Mouse (Mus musculus) embryo, embryonic 10.5 days (tissue): ENCODE data around the gene Ppef1.
A peak's percentile ranks its signal among the peaks of the same experiment; 100 is the strongest.
"Not testable (repeated sequence)": the region's sequence is repeated elsewhere in the genome, so short reads cannot be mapped to it uniquely, and the experiment has no call there.

Experiments used
- DNase-seq: peaks from one replicate; pipeline ENCODE4 v3.0.0-alpha.2; 2015; ENCODE audit warnings: low spot score

Ppef1 gene

DNA sequence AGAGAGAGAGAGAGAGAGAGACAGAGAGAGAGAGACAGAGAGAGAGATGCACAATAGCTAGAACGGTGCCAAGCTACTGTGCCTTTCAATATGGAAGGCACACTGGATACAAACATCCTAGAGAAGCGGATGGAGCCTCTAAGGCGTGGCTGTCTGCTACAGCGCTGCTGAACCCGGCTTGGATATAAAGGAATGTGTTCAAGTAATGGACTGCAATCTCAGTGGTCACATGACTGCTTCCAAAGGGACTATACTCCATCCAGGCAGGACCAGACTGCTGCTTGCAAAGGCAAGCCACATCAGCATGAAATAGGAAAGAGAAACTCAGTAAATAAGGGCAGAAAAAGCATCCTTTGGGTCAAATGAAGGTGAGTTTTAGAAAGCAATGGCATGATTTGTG, at the start of gene Ppef1:
Gene Ppef1 (minus strand): TSS at position 116 of the 400 bp plus-strand sequence.
- DNase-seq = no peak

DNA sequence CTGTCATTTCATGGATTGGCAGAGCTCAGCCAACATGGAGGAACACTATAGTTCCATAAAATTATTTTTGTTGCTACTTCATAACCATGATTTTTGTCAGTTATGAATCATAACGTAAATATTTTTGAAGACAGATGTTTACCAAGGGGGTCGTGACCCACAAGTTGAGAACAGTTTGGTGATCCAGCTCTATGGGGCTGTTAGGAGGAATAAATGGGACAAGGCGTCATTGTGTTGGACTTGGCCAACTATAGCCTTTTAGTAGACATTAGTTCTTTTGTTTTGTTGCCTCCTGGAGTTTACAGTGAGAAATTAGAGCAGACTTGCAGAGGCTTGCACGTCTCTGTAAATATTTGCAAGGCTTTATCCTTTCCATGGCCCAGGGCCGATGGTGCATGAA, 46.7 kb upstream of the Ppef1 start:
- DNase-seq = no peak

DNA sequence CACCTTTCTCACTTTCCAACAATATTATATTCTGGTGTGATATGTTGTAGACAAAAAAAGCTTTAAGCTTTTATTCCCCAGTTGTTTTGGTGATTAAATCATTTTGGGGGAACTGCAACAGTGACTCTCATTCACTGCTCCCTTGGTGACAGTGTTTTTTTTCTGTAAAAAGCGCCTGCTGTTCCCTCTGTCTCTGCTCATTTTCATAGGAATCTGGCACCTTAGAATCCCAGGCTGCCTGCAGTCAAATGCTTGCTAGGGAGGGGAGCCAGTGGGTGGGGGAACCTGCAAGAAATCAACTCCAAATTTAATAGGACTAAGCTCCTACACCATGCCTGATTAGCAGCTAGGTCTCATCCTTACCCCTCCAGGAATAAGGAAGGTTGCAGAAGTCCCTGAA, 37.5 kb upstream of the Ppef1 start:
- no peak for DNase-seq

DNA sequence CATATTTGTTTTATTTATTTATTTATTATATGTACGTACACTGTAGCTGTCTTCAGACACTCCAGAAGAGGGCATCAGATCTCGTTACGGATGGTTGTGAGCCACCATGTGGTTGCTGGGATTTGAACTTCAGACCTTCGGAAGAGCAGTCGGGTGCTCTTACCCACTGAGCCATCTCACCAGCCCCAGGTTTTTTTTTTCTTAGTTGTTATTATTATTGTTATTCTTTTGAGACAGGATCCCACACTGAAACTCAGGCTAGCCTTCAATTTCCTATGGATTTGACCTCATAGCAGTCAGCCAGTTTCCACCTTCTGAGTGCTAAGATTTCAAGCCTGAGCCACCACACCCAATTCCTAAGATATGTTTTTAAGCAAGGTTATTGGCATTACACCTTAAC, 34.1 kb upstream of the Ppef1 start:
- DNase-seq = not testable (repeated sequence)

DNA sequence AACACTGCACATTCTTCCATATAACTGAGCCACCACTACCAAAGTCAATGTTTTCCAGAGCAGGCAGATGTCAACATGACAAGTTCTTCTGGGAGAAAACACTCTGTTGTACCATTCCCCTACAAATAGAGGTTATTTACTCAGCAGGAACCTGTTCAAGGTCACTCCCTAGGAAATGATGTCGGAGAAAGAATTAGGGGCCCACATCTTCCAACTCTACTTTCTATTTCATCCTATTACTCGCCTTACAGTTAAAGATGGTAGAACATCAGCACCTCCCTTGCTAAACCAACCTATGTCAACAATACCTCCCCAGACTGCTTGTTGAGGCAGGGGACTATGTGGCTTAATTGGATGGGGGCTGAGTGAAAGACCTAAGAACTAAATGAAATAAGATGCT, 32.1 kb upstream of the Ppef1 start, which contains the start of gene Rs1:
Gene Rs1 (plus strand): TSS at position 301 of the 400 bp plus-strand sequence.
- no peak for DNase-seq

DNA sequence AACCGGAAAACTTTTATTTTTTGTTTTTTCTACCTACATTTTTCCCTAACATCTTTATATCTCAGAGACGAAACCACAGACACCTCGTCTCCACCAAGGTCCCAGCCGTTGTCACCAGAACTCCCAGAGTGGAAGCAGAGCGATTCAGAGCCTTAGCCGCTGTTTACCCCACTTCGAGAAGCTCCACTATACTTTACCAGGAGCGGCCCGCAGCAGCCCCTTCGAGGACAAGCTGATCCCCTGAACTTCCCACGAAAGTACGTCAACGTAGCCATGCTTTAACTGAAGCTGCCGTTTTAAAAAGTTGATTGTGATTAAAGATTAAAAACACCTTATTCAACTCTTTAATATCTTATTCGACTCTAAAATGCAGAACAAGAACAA, 30.7 kb upstream of the Ppef1 start:
- peak; percentile 55 for DNase-seq

DNA sequence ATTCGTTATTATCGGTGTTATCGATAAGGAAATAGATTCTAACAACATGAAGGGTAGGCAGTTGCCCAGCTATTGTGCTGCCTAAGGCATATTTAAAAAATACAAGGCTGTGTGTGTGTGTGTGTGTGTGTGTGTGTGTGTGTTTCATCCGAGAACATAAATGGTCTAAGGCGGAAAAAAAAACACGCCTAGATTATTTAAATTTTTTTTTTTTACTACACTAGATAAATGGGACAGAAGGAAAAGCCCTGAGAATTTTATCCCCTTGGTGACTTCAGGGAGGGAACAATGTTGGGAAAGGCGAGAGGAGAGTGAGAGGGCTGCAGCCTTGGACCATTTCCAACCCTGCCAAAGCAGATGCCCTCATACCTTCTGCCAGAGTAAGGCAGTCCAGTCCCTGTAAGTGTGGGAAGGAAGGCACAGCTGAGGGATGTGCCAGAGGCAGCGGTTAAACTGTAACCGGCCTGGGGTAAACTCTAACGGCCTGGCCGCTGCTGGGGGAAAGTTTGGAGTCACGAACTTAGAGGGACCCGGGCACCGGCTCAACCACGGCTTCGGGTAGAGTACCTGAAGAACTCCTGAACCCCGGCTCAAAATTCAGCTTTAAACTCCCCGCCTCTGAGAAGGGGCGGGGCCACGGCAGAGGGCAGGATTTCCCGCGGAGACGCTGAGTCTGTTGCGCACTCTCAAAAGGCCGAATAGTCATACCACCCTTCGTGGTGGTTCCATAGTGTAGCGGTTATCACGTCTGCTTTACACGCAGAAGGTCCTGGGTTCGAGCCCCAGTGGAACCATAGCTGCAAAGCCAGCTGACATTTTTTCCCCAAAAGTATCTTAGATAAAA, 30.0 kb upstream of the Ppef1 start:
- peak; percentile 93 for DNase-seq

DNA sequence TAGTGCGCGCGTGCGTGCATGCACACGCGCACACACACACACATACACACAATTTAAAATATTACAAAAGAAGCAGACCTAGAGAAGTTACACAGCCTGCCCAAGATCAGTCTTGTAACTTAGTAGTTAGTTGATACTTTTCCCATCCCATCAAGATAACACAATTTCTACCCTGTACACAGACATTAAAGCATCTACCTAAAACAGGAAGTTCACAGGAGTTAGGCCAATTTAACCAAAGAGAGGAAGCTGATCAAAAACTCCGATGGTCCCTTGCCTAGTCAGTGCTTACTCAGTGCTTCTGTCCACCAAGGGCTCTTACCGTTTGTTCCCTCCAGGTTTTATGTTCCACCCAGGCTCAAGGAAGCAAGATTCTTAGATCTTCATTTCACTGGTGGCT, 15.2 kb upstream of the Ppef1 start:
- no peak for DNase-seq

DNA sequence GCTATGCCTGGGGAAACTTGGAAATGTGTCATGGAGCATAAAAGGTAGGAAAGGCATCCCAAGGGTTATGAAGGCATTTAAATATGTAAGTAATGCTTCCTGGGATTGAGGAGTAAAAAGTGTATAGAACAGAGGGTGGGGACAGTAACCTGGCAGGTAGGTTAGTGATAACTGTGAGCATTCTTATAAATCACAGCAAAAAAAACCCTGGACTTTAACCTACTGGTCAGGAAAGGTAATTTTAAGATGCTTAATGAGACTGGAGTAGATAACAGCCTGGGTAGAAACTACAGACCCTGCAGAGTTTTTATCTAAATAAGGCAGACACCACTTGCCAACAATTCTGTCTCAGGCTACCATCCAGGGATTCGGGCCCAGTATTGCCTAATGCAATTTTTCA, 13.1 kb upstream of the Ppef1 start:
- no peak for DNase-seq

DNA sequence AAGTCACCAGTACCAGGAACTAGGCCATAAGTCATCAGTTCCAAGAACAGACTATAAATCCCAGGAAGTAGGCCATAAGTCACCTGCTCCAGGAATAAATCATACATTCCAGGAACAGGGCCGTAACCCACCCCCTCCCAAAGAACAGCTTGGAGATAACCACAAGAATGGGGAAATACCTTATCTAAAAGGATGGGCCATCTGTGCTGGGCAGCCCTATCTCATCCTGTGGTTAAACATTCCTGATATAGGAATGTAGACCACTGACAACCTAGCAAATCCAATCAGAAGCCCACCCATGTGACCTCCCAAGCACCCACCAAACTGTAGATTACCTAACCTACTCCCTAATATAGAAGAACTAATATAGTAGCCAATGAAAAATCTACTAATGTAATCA, 9.8 kb upstream of the Ppef1 start:
- DNase-seq = no peak

DNA sequence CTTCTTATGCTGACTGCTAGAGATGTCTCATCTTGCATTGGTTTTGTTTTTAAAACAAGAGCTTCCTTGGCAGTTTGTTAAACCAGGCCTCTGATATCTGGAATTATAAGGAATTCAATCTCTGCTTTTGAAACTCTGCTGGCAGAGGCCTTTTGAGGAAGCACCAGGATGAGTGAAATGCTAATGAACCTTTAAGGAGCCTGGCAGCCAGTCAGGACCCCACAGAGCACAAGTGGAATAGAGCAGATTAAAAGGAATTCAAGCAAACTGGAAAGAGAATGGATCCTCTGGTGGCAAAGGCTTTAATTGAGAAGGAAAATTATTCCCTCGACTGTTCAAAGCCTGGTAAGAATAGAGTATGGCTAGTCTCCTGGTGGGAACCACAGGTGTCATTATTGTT, 36.4 kb downstream of the Ppef1 start:
- no peak for DNase-seq

DNA sequence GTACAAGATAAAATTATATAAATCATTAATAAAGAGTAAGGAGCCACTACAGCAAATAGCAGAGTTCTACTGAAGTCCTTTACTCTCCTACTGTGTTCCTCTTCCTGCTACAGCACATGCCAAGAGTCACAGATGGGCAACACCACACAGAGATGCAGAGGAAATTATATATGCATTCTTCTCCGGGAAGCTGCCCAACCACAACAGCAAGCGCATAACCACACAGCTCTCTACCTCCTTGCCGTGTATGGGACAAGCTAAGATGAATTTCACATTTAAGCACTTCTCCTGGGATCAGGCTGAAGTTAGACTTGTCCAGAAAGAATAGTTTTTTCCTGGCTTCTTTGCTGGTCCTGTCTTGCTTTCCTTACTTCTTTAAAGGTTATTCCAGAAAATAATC, 44.0 kb downstream of the Ppef1 start:
- no peak for DNase-seq

DNA sequence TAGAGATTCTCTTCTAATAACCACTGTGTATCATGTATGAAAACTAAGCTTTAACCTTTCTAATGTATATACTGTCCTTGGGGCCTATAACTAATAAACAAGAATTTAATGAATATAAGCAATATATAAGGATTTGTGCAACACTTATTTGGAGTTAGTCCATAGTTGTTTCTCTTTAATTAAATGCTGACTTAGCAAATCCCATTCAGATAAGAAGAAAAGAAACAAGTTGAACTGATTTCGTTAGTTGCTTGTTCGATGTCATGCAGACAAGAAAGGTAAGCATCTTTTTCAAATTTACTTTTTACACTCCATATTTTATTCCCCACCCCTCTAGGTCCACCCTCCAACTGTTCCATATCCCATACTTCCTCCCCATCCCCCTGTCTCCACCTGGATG, 45.5 kb downstream of the Ppef1 start:
- no peak for DNase-seq

DNA sequence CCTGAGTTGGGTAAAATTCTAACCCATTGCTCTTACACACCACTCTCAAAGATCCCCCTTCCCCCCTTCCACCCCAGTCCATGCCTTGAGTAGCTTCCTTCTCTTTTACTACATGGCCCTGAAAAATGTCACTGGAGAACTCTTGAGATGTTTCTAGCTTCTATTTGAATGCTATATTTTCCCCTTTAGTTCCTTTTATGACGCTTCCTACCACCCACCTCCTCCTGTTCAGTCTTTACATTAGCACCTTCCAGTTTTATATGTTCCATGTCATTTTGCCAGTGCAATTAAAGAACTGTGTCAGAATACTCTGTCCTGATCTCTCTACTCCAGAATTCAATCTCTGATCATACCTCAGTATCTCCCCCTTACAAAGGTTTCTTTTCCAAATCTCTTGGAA, 65.6 kb downstream of the Ppef1 start:
- no peak for DNase-seq

DNA sequence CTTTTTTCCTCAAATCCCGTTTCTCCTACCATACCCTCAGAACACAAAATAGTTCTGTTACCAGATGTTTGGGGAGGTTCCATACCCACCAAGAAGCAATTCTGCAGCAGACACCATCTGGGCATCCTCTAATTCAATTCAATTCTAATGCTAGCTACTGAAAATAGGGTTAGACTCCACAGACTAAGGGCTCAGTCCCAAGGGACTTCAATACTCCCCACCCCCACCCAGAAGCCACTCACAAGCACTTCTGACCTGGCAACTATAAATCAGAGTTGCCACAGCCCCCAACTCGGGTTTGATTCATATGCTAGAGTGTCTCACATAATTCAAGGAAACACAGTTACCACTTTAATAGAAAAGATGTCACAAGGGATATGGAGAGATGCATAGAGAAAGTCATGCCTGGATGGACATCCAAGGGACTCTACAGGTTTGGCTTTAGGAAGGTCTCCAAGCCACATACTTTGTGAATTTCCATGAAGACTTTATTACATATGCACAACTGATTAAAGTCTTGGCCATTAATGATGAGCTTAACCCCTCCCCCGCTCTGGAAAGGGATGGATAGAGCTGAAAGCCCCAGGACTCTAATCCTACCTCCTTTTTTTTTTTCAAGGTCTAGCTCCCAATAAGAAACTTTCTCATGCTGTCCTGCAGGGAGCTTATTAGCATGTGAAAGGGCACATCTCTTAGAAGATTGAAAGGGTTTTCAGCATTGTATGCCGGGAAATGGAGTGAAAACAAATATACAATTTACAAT, 124.5 kb downstream of the Ppef1 start:
- peak; percentile 44 for DNase-seq

DNA sequence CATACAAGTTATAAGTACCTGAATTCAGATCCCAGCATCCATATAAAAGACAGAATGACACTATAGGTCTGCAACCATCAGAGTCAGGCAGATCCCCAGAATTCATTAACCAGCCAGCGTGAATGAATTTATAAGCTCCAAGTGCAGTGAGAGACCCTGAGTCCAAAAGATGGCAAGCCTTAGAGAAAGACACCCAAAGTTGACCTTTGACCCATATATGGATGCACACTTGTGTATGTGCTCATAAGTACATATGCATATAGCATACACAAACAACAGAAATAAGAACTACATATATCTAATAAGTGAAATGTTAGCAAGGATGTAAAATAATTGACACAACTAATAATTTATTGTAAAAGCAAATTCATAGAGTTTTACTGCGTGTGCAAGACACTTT, 125.1 kb downstream of the Ppef1 start:
- DNase-seq = no peak

DNA sequence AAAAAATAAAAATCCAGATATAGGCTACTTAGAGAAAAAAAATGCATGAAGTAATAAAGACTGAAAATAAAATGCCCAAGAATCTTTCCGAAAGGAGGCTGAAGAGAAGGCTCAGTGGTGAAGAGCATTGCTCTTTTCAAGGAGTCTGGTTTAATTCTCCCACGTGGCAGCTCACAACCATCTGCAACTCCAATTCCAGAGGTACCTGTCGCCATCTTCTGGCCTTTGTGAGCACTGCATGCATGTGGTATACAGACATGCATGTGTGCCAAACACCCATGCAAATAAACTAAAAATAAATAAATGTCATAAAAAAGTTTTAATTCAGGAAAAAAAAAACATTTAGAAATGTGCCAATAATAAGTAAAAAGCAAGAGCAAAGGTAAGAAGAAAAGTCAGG, 125.7 kb downstream of the Ppef1 start:
- peak; percentile 70 for DNase-seq

DNA sequence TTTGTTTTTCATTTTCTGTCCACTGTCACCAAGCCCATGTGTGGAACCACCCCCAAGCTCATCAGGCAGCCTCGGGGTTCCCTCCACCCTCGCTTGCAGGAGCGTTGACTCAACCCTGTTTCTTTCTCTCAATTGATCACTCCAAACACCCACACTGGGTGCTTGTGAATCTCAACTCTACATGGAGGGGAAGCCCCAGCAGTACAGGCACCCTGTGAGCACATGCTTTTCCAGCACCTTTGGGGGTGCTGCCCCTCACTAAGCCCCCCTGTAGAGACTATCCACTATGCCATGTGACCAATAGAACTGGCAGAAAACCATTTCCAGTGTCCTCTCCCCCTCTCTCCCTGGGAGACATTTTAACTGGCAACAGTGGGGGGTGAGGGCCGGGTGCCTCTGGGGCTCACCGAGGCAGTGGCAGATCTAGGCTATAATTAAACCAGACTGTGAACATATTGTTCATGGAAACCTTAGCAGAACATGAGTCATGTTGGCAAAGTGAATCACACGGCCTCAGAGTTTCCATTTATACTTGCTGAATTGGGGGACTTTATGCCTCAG, 131.5 kb downstream of the Ppef1 start:
- no peak for DNase-seq

DNA sequence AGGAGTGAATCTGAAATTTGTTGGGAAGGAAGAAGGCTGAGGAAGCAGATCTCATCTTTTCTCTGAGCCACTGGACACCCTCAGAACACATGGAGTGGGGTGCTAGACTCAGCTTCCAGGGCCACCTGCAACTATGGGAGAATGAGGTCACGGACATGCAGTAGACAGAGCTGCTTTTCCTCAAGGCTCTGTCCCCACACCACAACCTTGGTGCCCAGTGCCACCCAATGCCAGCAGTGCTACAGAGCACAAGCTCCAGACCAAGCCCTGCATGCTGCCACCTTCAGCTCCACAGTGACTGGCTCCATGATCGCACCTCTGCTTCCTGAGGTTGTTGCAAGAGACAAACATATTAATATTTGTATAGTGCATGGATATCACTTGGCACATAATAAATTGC, 132.2 kb downstream of the Ppef1 start:
- no peak for DNase-seq

DNA sequence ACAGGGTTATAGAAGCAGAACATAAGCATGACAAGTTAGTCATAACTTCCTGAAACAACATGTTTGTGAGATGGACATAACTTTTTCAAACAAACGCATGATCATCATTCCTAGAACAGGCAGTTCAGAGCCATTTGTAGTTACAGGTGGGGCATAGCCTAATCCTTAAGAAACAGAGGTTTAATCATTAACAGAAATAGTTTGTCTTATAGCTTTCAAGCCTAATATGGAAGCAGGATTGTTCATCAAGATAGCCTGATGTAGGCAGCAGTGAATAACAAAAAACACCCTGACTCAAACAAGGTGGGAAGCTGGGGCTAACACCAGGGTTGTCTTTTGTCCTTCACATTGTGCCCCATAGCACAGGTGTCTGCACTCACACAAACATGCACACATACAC, 132.8 kb downstream of the Ppef1 start:
- DNase-seq = no peak

DNA sequence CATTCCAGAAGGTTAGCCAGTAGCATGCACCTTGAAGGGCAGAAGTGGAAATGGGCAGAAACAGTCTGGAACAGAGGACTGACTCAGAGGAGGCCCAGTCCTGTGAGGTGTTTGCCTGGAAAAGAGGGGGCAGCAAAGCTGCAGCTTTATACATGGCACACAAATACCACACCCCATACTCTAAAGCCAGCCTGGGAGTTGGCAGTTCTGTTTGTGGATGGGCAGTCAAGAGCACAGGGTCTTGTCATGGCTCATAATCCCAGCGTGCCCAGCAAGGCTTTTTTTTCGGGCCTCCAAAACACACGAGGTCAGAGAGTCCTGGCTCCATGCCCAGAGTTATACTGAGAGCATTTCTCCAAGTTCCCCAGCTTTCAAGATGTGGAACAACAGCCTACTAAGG, 134.5 kb downstream of the Ppef1 start:
- DNase-seq = no peak

DNA sequence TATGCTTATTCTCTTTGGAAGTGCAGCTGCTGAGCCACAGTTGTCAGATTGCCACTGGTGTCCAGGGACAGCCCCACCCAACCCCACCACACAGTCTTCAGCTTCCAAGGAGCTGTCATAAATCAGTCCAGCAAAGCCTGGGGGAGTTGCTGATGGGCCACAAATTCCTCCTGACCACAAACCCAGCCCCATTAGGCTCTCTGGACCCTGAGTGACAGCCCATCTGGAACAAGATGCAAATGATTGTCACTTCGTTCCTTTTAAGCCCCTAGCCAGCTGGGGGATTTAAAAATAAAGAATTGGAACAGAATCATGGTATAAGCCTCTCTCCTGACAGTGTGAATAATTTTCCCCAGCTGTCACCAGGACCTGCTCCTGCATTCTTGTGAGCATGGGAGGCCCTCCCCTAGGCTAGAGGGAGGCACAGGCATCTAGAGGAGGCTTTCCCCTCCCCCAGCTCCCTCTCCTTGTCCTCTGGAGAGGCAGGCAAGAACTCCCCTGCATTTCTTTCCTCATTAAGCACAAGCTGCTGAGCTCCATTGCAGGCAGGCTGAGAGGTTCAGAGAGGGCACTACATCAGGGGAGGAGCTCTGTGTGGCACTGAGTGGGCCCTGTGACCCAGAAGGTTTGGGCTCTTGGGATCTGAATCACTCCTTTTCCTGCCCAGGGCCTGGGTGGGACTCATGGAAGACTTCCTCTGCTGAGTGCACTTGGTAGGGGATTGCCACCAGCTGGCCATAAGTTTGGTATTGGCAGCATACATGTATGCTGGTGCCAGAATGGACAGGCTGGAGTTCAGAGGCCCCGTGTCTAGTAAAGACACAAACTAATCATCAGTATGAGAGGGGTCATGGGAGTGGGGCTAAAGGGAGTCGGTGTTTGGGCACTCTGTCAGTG, 136.8 kb downstream of the Ppef1 start:
- DNase-seq = peak; percentile 72
